Mouse (Mus musculus) liver, postnatal 0 days (tissue): ENCODE data around the gene Lypd5.

Experiments
- CTCF ChIP-seq: sonication (generic); IDR thresholded peaks from 2 replicates; pipeline ENCODE4 v1.5.1; 2016; ENCODE audit warnings: antibody characterized with exemption, low read depth
- EP300 ChIP-seq: IDR thresholded peaks from 2 replicates; pipeline ENCODE4 v1.6.1; 2016; ENCODE audit warnings: antibody characterized with exemption, low read depth, mild to moderate bottlenecking

- TF ChIP-seq CTCF = no peak
- no peak for TF ChIP-seq EP300
These were observed 33.0 kb upstream of the Lypd5 start for GRCm38 (mm10) chr7:24315726-24316566.
